Mouse (Mus musculus): ENCODE data around the gene Magt1. TPM values are rescaled to one million over a fixed set of nuclear protein-coding genes. Genes with fewer than 3 reads are reported as not detected.

Gene Magt1
- polyA plus RNA-seq (2014; fragmentation: Nextera tagmentation; extraction: Ambion mirVana), result 57.7 and 59.5 TPM in 2 replicates

- Histone ChIP-seq H3K9ac (ENCODE audit: low read depth, low read length) (peak within 1 kb of the TSS; percentile 69), H3K4me2 (ENCODE audit: low read depth, low read length) (peak within 1 kb of the TSS; percentile 54), H3K4me1 (ENCODE audit: control insufficient read depth, insufficient read depth, low read length) (no peaks in the 10 kb centered on the region), H3K27ac (replicated peaks; ENCODE audit: low read depth, low read length) (peak within 1 kb of the TSS; percentile 85), H3K9me3 (ENCODE audit: control insufficient read depth, low read length) (no peaks in the 10 kb centered on the region), H3K36me3 (ENCODE audit: control insufficient read depth, insufficient read depth, low read length) (no peaks in the 10 kb centered on the region), H3K4me3 (ENCODE audit: low read depth, low read length) (peak within 1 kb of the TSS; percentile 60), H3K27me3 (replicated peaks; ENCODE audit: control insufficient read depth, insufficient read depth, low read length) (no peaks in the 10 kb centered on the region)
- DNase-seq (ENCODE audit: low spot score), result peak; percentile 97
- peak; percentile 96 for ATAC-seq (ENCODE audit: low read depth)
- WGBS, result 20% methylated on average over 37 of the region's 45 CpGs
These were observed at the start of gene Magt1 for GRCm38 (mm10) chrX:106011465-106012159. Gene Magt1, minus strand, starts transcription at chrX:106011906.

- Histone ChIP-seq H3K4me1 (ENCODE audit: control insufficient read depth, insufficient read depth, low read length) (no peaks in the 10 kb centered on the region), H3K27me3 (replicated peaks; ENCODE audit: control insufficient read depth, insufficient read depth, low read length) (no peaks in the 10 kb centered on the region; the same call in 1 of the 2 replicates), H3K4me3 (ENCODE audit: low read depth, low read length) (no peak overlapping the region), H3K4me2 (ENCODE audit: low read depth, low read length) (no peak overlapping the region), H3K9me3 (ENCODE audit: control insufficient read depth, low read length) (no peaks in the 10 kb centered on the region), H3K9ac (ENCODE audit: low read depth, low read length) (no peak overlapping the region), H3K27ac (replicated peaks; ENCODE audit: low read depth, low read length) (no peak overlapping the region), H3K36me3 (ENCODE audit: control insufficient read depth, insufficient read depth, low read length) (no peaks in the 10 kb centered on the region)
- 54% methylated on average over 1 of the region's 1 CpGs for WGBS
- peak; percentile 16 for DNase-seq (ENCODE audit: low spot score)
- no peak for ATAC-seq (ENCODE audit: low read depth)
These were observed 36.5 kb upstream of the Magt1 start for GRCm38 (mm10) chrX:106048191-106048590.

GRCm38 (mm10) chrX:106045928-106046327, 34.2 kb upstream of the Magt1 start:
- Histone ChIP-seq H3K4me3 (ENCODE audit: low read depth, low read length) (no peak overlapping the region), H3K9ac (ENCODE audit: low read depth, low read length) (no peak overlapping the region), H3K4me2 (ENCODE audit: low read depth, low read length) (no peak overlapping the region), H3K36me3 (ENCODE audit: control insufficient read depth, insufficient read depth, low read length) (no peaks in the 10 kb centered on the region), H3K27me3 (replicated peaks; ENCODE audit: control insufficient read depth, insufficient read depth, low read length) (no peaks in the 10 kb centered on the region; the same call in 1 of the 2 replicates), H3K27ac (replicated peaks; ENCODE audit: low read depth, low read length) (no peak overlapping the region), H3K9me3 (ENCODE audit: control insufficient read depth, low read length) (no peaks in the 10 kb centered on the region), H3K4me1 (ENCODE audit: control insufficient read depth, insufficient read depth, low read length) (no peaks in the 10 kb centered on the region)
- DNase-seq (ENCODE audit: low spot score) (no peak), ATAC-seq (ENCODE audit: low read depth) (no peak)
- 70% methylated on average over 9 of the region's 9 CpGs for WGBS

GRCm38 (mm10) chrX:106045455-106045854, 33.7 kb upstream of the Magt1 start:
- no peak overlapping the region for H3K4me2 ChIP-seq (ENCODE audit: low read depth, low read length)
- H3K9ac ChIP-seq (ENCODE audit: low read depth, low read length), result no peak overlapping the region
- 47% methylated on average over 2 of the region's 2 CpGs for WGBS
- H3K27me3 ChIP-seq (replicated peaks; ENCODE audit: control insufficient read depth, insufficient read depth, low read length), result no peaks in the 10 kb centered on the region; the same call in 1 of the 2 replicates
- ATAC-seq (ENCODE audit: low read depth), result no peak
- no peaks in the 10 kb centered on the region for H3K9me3 ChIP-seq (ENCODE audit: control insufficient read depth, low read length)
- no peak overlapping the region for H3K4me3 ChIP-seq (ENCODE audit: low read depth, low read length)
- H3K27ac ChIP-seq (replicated peaks; ENCODE audit: low read depth, low read length), result no peak overlapping the region
- no peaks in the 10 kb centered on the region for H3K36me3 ChIP-seq (ENCODE audit: control insufficient read depth, insufficient read depth, low read length)
- H3K4me1 ChIP-seq (ENCODE audit: control insufficient read depth, insufficient read depth, low read length), result no peaks in the 10 kb centered on the region
- no peak for DNase-seq (ENCODE audit: low spot score)

GRCm38 (mm10) chrX:106043863-106044617, 32.3 kb upstream of the Magt1 start:
- no peaks in the 10 kb centered on the region for H3K27me3 ChIP-seq (replicated peaks; ENCODE audit: control insufficient read depth, insufficient read depth, low read length)
- H3K4me3 ChIP-seq (ENCODE audit: low read depth, low read length), result no peak overlapping the region
- H3K4me1 ChIP-seq (ENCODE audit: control insufficient read depth, insufficient read depth, low read length), result no peaks in the 10 kb centered on the region
- H3K4me2 ChIP-seq (ENCODE audit: low read depth, low read length), result no peak overlapping the region
- peak overlapping the region; percentile 15; the same call in 1 of the 2 replicates for H3K27ac ChIP-seq (replicated peaks; ENCODE audit: low read depth, low read length)
- no peak overlapping the region for H3K9ac ChIP-seq (ENCODE audit: low read depth, low read length)
- no peaks in the 10 kb centered on the region for H3K36me3 ChIP-seq (ENCODE audit: control insufficient read depth, insufficient read depth, low read length)
- peak; percentile 69 for DNase-seq (ENCODE audit: low spot score)
- ATAC-seq (ENCODE audit: low read depth), result no peak
- WGBS, result 38% methylated on average over 8 of the region's 8 CpGs
- no peaks in the 10 kb centered on the region for H3K9me3 ChIP-seq (ENCODE audit: control insufficient read depth, low read length)

- no peak overlapping the region for H3K4me3 ChIP-seq (ENCODE audit: low read depth, low read length)
- H3K27me3 ChIP-seq (replicated peaks; ENCODE audit: control insufficient read depth, insufficient read depth, low read length), result no peaks in the 10 kb centered on the region; the same call in 1 of the 2 replicates
- H3K4me1 ChIP-seq (ENCODE audit: control insufficient read depth, insufficient read depth, low read length), result no peaks in the 10 kb centered on the region
- H3K9ac ChIP-seq (ENCODE audit: low read depth, low read length), result no peak overlapping the region
- WGBS, result 90% methylated on average over 3 of the region's 3 CpGs
- no peak overlapping the region for H3K4me2 ChIP-seq (ENCODE audit: low read depth, low read length)
- H3K27ac ChIP-seq (replicated peaks; ENCODE audit: low read depth, low read length), result no peak overlapping the region
- ATAC-seq (ENCODE audit: low read depth) (no peak), DNase-seq (ENCODE audit: low spot score) (no peak)
- no peaks in the 10 kb centered on the region for H3K36me3 ChIP-seq (ENCODE audit: control insufficient read depth, insufficient read depth, low read length)
- no peaks in the 10 kb centered on the region for H3K9me3 ChIP-seq (ENCODE audit: control insufficient read depth, low read length)
These were observed 25.6 kb upstream of the Magt1 start for GRCm38 (mm10) chrX:106037185-106037752.

GRCm38 (mm10) chrX:106035727-106036126, 24.0 kb upstream of the Magt1 start:
- no peak overlapping the region for H3K4me2 ChIP-seq (ENCODE audit: low read depth, low read length)
- no peak overlapping the region for H3K4me3 ChIP-seq (ENCODE audit: low read depth, low read length)
- H3K27ac ChIP-seq (replicated peaks; ENCODE audit: low read depth, low read length), result no peak overlapping the region
- 60% methylated on average over 2 of the region's 2 CpGs for WGBS
- no peaks in the 10 kb centered on the region; the same call in 1 of the 2 replicates for H3K27me3 ChIP-seq (replicated peaks; ENCODE audit: control insufficient read depth, insufficient read depth, low read length)
- H3K9ac ChIP-seq (ENCODE audit: low read depth, low read length), result no peak overlapping the region
- DNase-seq (ENCODE audit: low spot score), result no peak
- no peaks in the 10 kb centered on the region for H3K9me3 ChIP-seq (ENCODE audit: control insufficient read depth, low read length)
- H3K36me3 ChIP-seq (ENCODE audit: control insufficient read depth, insufficient read depth, low read length), result no peaks in the 10 kb centered on the region
- ATAC-seq (ENCODE audit: low read depth), result no peak
- no peaks in the 10 kb centered on the region for H3K4me1 ChIP-seq (ENCODE audit: control insufficient read depth, insufficient read depth, low read length)

GRCm38 (mm10) chrX:106031124-106031523, 19.4 kb upstream of the Magt1 start:
- Histone ChIP-seq H3K4me3 (ENCODE audit: low read depth, low read length) (no peak overlapping the region), H3K9ac (ENCODE audit: low read depth, low read length) (no peak overlapping the region), H3K4me2 (ENCODE audit: low read depth, low read length) (no peak overlapping the region), H3K27me3 (replicated peaks; ENCODE audit: control insufficient read depth, insufficient read depth, low read length) (no peaks in the 10 kb centered on the region; the same call in 1 of the 2 replicates), H3K36me3 (ENCODE audit: control insufficient read depth, insufficient read depth, low read length) (no peaks in the 10 kb centered on the region), H3K27ac (replicated peaks; ENCODE audit: low read depth, low read length) (no peak overlapping the region), H3K9me3 (ENCODE audit: control insufficient read depth, low read length) (no peaks in the 10 kb centered on the region), H3K4me1 (ENCODE audit: control insufficient read depth, insufficient read depth, low read length) (no peaks in the 10 kb centered on the region)
- no peak for ATAC-seq (ENCODE audit: low read depth)
- no peak for DNase-seq (ENCODE audit: low spot score)
